Mouse (Mus musculus) heart, embryonic 12.5 days (tissue): ENCODE data around the gene Mapk13. TPM values are rescaled to one million over a fixed set of nuclear protein-coding genes. Genes with fewer than 3 reads are reported as not detected.
"Not testable (repeated sequence)": the region's sequence is repeated elsewhere in the genome, so short reads cannot be mapped to it uniquely, and the experiment has no call there.

Source experiments
- ATAC-seq: fragments of 200-750 bp; cut with Nextera tagmentation; 2 replicates; pipeline ENCODE4 v1.8.0; 2017; ENCODE audit warnings: moderate TSS enrichment, moderate library complexity; ENCODE audit not compliant: insufficient number of reproducible peaks, low FRiP score
- H3K27ac ChIP-seq: fragments of 300-500 bp; sonication (generic); 2 replicates; pipeline ENCODE4 v1.5.1; 2016; ENCODE audit warnings: mild to moderate bottlenecking, moderate library complexity; ENCODE audit not compliant: poor library complexity, severe bottlenecking
- H3K27me3 ChIP-seq: fragments of 300-500 bp; sonication (generic); replicated peaks from 2 replicates; pipeline ENCODE4 v1.6.1; 2016; ENCODE audit warnings: mild to moderate bottlenecking, moderate library complexity
- H3K36me3 ChIP-seq: fragments of 300-500 bp; sonication (generic); 2 replicates; pipeline ENCODE4 v1.6.1; 2016; ENCODE audit warnings: mild to moderate bottlenecking, moderate library complexity
- H3K4me1 ChIP-seq: fragments of 300-500 bp; sonication (generic); replicated peaks from 2 replicates; pipeline ENCODE4 v1.6.1; 2016; ENCODE audit warnings: mild to moderate bottlenecking
- H3K4me2 ChIP-seq: fragments of 300-500 bp; sonication (generic); 2 replicates; pipeline ENCODE4 v1.6.1; 2016; ENCODE audit warnings: mild to moderate bottlenecking, moderate library complexity
- H3K4me3 ChIP-seq: fragments of 300-500 bp; sonication (generic); 2 replicates; pipeline ENCODE4 v1.5.1; 2016; ENCODE audit warnings: mild to moderate bottlenecking
- H3K9ac ChIP-seq: fragments of 300-500 bp; sonication (generic); 2 replicates; pipeline ENCODE4 v1.6.1; 2016; ENCODE audit warnings: mild to moderate bottlenecking, moderate library complexity
- H3K9me3 ChIP-seq: fragments of 300-500 bp; sonication (generic); replicated peaks from 2 replicates; pipeline ENCODE4 v1.6.1; 2016; ENCODE audit warnings: mild to moderate bottlenecking, moderate library complexity
- WGBS: fragments of 180-500 bp; shearing (Covaris S2); methylation state at CpG from one replicate; pipeline ENCODE4 v1.1.7; 2016; 5-methylcytosine and 5-hydroxymethylcytosine counted together
- polyA plus RNA-seq: library from polyadenylated mRNA; unstranded; fragments of >200 nt; fragmentation: Nextera tagmentation; extraction: Ambion mirVana; gene quantifications from 2 replicates; pipeline ENCODE4 v1.2.1, GENCODE M21; 2016

Gene Mapk13
- polyA plus RNA-seq, 1 experiment from 2014 or later = 3.2 TPM

DNA sequence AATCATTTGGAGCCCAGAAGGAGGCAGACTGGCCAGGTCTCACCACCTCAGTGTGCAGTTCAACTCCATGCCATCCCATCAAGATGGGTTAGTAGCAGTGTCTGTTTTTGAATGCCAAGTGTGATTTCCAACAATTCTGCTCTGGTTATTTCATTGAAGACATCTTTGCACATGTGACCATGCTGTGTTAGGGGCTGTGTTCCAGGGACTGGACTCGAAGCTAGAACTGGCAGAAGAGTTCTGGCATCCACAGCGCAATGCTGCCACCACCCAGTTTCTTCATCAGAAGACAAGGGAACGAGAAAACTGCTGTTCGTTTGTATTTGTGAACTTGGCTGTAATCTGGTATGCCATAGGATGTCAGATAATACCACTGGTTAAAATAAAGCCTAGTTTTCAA is 21.1 kb upstream of the Mapk13 start:
- WGBS = 87% methylated on average over 4 of the region's 4 CpGs
- H3K27ac ChIP-seq = no peak overlapping the region
- no peak overlapping the region for H3K9ac ChIP-seq
- 0 out of 2 replicates have a peak, but pooled peaks cover 3% of the 10 kb centered on the region for H3K4me1 ChIP-seq
- no peak overlapping the region for H3K4me3 ChIP-seq
- H3K36me3 ChIP-seq = peaks cover 58% of the 10 kb centered on the region
- H3K4me2 ChIP-seq = no peak overlapping the region
- H3K27me3 ChIP-seq = no peaks in the 10 kb centered on the region
- ATAC-seq = no peak
- 0 out of 2 replicates have a peak, but pooled peaks cover 4% of the 10 kb centered on the region for H3K9me3 ChIP-seq

- Histone ChIP-seq H3K27me3 (no peaks in the 10 kb centered on the region), H3K36me3 (peaks cover 32% of the 10 kb centered on the region), H3K4me3 (no peak overlapping the region), H3K27ac (no peak overlapping the region), H3K9ac (no peak overlapping the region), H3K4me1 (0 out of 2 replicates have a peak, but pooled peaks cover 3% of the 10 kb centered on the region), H3K4me2 (no peak overlapping the region), H3K9me3 (no peaks in the 10 kb centered on the region)
- ATAC-seq = no peak
- WGBS = 70% methylated on average over 6 of the region's 6 CpGs
Measured at GRCm38 (mm10) chr17:28750580-28750979, 18.5 kb upstream of the Mapk13 start.

DNA sequence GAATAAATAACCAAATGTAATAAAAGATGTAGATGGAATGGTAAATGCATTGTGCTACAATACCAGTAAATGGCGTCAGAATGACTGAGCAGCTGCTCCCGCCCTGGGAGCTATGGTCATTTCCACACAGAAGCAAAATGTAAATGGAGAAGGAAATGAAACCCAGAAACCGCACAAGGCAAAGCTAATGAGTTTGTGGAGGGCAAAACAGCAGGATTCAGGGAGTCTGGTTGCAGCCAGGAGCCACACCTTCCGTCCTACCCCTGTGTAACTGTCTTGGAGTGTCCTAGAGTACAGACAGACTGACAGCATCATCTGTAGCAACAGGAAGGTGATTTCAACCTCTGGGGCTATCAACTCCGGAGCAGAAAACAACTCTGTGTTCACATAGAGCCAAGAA is 12.7 kb upstream of the Mapk13 start:
- Histone ChIP-seq H3K36me3 (no peaks in the 10 kb centered on the region), H3K27me3 (no peaks in the 10 kb centered on the region), H3K4me2 (no peak overlapping the region), H3K27ac (no peak overlapping the region), H3K4me1 (no peaks in the 10 kb centered on the region), H3K9me3 (no peaks in the 10 kb centered on the region), H3K9ac (no peak overlapping the region), H3K4me3 (no peak overlapping the region)
- 65% methylated on average over 5 of the region's 5 CpGs for WGBS
- no peak for ATAC-seq

DNA sequence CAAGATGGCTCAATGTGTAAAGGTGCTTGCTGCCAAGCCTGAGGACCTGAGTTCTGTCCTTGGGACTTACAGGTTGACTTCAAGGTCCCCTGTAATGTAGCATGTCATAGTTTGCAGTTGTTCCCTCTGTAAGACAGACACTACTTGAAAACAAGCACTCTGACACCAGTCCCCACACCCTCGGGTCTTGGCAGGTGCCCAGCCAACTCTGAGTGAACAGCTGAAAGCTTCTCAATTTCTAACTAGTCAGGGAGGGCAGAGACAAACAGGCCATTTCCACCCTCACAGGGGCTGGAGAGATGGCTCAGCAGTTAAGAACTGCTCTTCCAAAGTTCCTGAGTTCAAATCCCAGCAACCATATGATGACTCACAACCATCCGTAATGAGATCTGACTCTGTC is 11.6 kb upstream of the Mapk13 start:
- Histone ChIP-seq H3K36me3 (no peaks in the 10 kb centered on the region), H3K27ac (no peak overlapping the region), H3K4me1 (no peaks in the 10 kb centered on the region), H3K9me3 (no peaks in the 10 kb centered on the region), H3K4me2 (no peak overlapping the region), H3K27me3 (no peaks in the 10 kb centered on the region), H3K9ac (no peak overlapping the region), H3K4me3 (no peak overlapping the region)
- WGBS = 70% methylated on average over 2 of the region's 2 CpGs
- no peak for ATAC-seq

GRCm38 (mm10) chr17:28760736-28761312 is 8.3 kb upstream of the Mapk13 start:
- no peak overlapping the region for H3K9ac ChIP-seq
- WGBS = 67% methylated on average over 8 of the region's 8 CpGs
- H3K4me2 ChIP-seq = no peak overlapping the region
- H3K4me1 ChIP-seq = no peaks in the 10 kb centered on the region
- H3K4me3 ChIP-seq = no peak overlapping the region
- no peaks in the 10 kb centered on the region for H3K9me3 ChIP-seq
- H3K36me3 ChIP-seq = no peaks in the 10 kb centered on the region
- ATAC-seq = no peak
- no peaks in the 10 kb centered on the region for H3K27me3 ChIP-seq
- H3K27ac ChIP-seq = no peak overlapping the region

GRCm38 (mm10) chr17:28761871-28762270 is 7.2 kb upstream of the Mapk13 start:
- Histone ChIP-seq H3K4me2 (no peak overlapping the region), H3K9ac (no peak overlapping the region), H3K36me3 (no peaks in the 10 kb centered on the region), H3K4me3 (no peak overlapping the region), H3K27ac (no peak overlapping the region), H3K4me1 (no peaks in the 10 kb centered on the region), H3K9me3 (no peaks in the 10 kb centered on the region), H3K27me3 (peaks cover 3% of the 10 kb centered on the region; the same call in 1 of the 2 replicates)
- ATAC-seq = no peak; the same call in 1 of the 2 replicates
- 15% methylated on average over 3 of the region's 3 CpGs for WGBS

DNA sequence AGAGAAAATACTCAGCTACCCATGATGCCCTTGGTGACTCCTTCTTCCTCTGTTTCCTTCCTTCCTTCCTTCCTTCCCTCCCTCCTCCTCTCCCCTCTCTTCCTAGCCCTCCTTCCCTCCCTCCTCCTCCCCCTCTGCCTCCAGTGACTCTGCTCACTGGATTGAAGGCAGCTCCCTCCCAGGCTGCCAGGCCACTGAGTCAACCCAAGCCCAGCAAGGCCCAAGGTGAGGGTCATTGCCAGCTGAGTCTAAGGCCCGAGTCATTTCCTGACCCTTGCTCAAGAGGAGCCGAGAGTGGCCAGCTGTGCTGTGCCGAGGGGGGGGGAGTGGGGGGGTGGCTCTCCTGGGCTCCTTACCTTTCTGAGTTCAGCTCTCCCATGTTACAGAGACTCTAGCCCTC is 2.9 kb upstream of the Mapk13 start:
- H3K4me2 ChIP-seq = no peak overlapping the region

DNA sequence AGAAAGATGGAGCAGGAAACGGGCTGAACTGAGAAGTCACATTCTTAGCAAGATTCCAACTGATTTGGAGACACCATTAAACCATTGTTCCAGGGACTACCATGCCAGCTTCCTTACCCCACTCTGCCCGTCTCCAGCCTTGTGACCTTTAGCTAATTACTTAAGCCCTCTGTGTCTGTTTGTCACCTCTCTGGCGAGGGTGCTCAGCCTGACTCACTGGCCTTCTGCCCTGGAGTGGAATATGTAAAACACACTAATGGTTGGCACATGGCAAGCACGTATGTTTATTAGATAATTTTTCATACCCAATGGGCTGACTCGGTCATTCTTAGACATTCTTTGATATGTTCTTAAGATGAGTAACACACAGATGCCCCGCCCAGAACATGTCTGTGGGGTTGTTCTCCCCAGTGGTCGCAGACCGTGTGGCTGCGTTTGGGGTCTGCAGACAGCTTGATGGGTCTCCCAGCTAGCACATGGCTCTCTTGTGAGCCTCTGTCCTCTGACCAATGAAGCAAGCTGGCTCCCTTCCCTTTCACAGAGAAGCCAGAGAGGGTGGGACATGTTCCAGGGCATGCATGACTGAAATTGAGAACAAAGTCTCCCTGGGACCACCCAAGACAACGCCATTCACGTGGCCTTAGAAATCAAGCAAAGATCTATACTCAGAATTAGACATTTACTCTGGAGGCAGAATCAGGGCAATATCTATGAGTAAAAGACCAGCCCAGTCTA is 2.1 kb upstream of the Mapk13 start:
- Histone ChIP-seq H3K27ac (no peak overlapping the region), H3K4me1 (peaks cover 17% of the 10 kb centered on the region), H3K9ac (no peak overlapping the region), H3K4me3 (no peak overlapping the region), H3K36me3 (no peaks in the 10 kb centered on the region), H3K9me3 (no peaks in the 10 kb centered on the region), H3K27me3 (peaks cover 40% of the 10 kb centered on the region), H3K4me2 (no peak overlapping the region)
- ATAC-seq = no peak
- WGBS = 74% methylated on average over 11 of the region's 11 CpGs

More for the DNA sequence above, 2.9 kb upstream of the Mapk13 start:
- Histone ChIP-seq H3K27me3 (peaks cover 32% of the 10 kb centered on the region), H3K27ac (no peak overlapping the region), H3K4me3 (no peak overlapping the region), H3K4me1 (peaks cover 17% of the 10 kb centered on the region), H3K36me3 (no peaks in the 10 kb centered on the region), H3K9ac (no peak overlapping the region), H3K9me3 (no peaks in the 10 kb centered on the region)
- ATAC-seq = no peak
- WGBS = 50% methylated on average over 3 of the region's 3 CpGs

DNA sequence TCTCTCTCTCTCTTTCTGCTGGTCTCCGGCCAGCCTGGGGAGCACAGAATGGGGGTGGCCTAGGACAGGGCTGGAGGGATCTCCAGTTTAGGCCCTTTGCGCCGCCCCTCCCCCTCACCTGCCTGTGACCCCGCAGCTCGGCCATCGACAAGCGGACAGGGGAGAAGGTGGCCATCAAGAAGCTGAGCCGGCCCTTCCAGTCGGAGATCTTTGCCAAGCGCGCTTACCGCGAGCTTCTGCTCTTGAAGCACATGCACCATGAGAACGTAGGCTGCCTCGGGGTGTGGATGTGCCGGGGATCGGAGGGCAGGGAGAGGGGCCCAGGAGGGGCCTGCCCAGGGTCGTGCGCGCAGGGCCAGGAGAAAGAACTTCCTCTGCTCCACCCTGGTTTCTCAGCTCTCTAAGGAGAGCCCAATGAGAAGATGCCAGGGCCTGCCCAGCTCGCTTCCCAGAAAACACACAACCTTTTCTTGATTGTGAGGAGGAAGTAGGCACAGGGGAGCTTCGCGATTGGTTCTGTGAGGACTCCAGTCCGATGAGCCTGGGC is 851 bp downstream of the Mapk13 start:
- peak overlapping the region; percentile 82 for H3K4me2 ChIP-seq
- no peak overlapping the region for H3K27ac ChIP-seq
- peak overlapping the region; percentile 64 for H3K9ac ChIP-seq
- peaks cover 41% of the 10 kb centered on the region for H3K27me3 ChIP-seq
- H3K4me3 ChIP-seq = peak overlapping the region; percentile 48
- H3K9me3 ChIP-seq = peaks cover 3% of the 10 kb centered on the region; the same call in 1 of the 2 replicates
- WGBS = 3% methylated on average over 24 of the region's 24 CpGs
- H3K36me3 ChIP-seq = no peaks in the 10 kb centered on the region
- peaks cover 17% of the 10 kb centered on the region for H3K4me1 ChIP-seq
- peak; percentile 30; the same call in 1 of the 2 replicates for ATAC-seq

DNA sequence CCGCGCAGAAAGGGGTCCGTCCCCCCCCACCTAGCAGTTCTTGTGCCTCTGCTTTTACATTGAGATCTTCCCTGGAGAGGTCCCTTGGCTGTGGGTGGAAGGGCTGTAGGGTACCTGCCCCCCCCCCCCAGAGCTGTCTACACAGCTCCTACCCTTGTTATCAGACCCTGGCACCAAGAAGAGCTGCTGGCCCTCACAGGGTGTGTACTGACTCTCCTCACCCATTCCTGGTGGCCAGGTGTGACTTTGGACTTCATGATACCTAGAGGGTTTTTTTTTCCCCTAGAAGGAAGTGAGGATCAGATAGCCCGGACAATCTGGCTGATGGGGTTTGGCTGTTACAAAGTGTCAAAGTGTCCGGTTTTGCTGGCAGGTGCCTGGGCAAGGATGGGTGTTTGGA is 2.2 kb downstream of the Mapk13 start:
- no peak overlapping the region for H3K4me2 ChIP-seq
- ATAC-seq = no peak
- H3K4me3 ChIP-seq = no peak overlapping the region
- no peaks in the 10 kb centered on the region for H3K36me3 ChIP-seq
- WGBS = 83% methylated on average over 5 of the region's 5 CpGs
- H3K4me1 ChIP-seq = peaks cover 17% of the 10 kb centered on the region
- no peak overlapping the region for H3K27ac ChIP-seq
- H3K27me3 ChIP-seq = peaks cover 39% of the 10 kb centered on the region
- no peak overlapping the region for H3K9ac ChIP-seq
- peaks cover 3% of the 10 kb centered on the region; the same call in 1 of the 2 replicates for H3K9me3 ChIP-seq

DNA sequence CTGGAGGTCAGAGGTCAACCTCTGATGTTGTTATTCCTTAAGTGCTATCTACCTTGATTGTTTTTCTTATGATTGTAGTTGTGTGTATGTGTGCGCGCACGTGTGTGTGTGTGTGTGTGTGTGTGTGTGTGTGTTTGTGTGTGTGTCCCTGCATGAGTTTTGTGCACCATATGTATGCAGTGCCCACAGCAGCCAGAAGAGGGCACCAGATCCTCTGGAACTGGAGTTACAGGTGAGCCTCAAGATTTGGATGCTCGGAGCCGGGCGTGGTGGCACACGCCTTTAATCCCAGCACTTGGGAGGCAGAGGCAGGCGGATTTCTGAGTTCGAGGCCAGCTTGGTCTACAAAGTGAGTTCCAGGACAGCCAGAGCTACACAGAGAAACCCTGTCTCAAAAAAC is 5.2 kb downstream of the Mapk13 start:
- H3K36me3 ChIP-seq, ATAC-seq, H3K9ac ChIP-seq, H3K9me3 ChIP-seq, H3K4me2 ChIP-seq, H3K4me3 ChIP-seq, H3K27ac ChIP-seq: not testable (repeated sequence)
- peaks cover 21% of the 10 kb centered on the region for H3K4me1 ChIP-seq
- WGBS = 93% methylated on average over 8 of the region's 9 CpGs
- peaks cover 27% of the 10 kb centered on the region for H3K27me3 ChIP-seq
